Mouse (Mus musculus) adipocyte (in vitro differentiated cells): Measurements from ENCODE around the gene Nol12.

Experiments
- DNase-seq: peaks from one replicate; pipeline ENCODE4 v3.0.0-alpha.2; 2016; ENCODE audit warnings: low spot score

Gene Nol12

DNA sequence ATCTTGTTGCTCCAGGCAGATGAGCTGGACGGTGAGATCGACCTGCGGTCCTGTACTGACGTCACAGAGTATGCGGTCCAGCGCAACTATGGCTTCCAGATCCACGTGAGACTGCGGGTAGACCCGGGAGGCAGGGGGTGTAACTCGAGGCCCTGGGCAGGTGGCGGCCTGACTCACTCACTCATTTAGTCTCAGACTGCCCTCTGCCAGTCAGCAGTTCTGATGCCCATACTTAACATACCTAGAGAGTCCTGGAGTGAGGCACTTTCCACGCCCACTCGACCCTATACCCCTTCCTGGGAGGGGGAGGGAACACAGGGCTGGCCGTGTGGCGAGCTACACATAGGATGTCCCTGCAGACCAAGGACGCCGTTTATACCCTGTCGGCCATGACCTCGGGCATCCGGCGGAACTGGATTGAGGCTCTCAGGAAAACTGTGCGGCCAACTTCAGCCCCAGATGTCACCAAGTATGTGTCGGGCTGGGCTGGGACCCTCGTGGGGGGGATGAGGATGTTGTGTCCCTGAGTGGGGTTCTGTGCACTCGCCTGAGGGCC is 56.3 kb downstream of the Nol12 start:
- no peak for DNase-seq

DNA sequence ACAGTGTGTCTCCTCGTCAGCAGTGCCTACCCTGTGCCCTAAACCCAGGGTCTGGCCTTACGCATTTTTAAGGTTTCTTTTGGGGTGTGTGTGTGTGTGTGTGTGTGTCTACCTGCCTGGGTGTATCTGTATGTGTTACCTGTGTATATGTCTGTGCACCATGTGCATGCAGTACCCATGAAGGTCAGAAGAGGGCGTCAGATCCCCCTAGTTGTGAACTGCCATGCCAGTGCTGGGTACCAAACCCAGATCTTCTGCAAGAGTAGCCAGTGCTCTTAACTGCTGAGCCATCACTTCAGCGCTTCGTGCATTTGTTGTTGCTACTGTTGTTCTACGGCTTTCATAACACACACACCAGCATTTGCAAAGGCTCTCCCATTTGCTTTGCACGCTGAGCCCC is 57.5 kb downstream of the Nol12 start:
- DNase-seq, result no peak

DNA sequence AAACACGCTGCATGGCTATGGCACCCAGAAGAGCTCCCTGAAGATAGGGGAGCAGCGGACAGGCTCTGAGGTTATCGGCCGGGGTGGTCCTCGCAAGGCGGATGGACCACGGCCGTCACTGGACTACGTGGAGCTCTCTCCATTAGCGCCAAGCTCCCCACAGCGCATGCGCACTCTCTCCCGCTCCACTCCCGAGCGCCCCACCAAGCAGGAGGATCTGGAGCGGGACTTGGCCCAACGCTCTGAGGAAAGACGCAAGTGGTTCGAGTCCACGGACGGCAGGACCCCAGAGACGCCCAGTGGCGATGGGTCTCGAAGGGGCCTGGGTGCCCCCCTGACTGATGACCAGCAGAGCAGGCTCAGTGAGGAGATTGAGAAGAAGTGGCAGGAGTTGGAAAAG is 58.2 kb downstream of the Nol12 start:
- DNase-seq, result no peak
